In genomic region chr2:34534996-34535395, GRCm38 (mm10) we compare ENCODE assay signal across 13 mouse cellular contexts.
DNase-seq lines count a peak whose midpoint lies in the region; ATAC-seq and TF ChIP-seq lines count a peak whose summit lies in the region.
"Had no signal": no experiment of that assay in that cellular context is flagged by ENCODE, and none has a peak within 500 bp of the region (broad histone marks: within the 10 kb centered on the region; RNA-seq: fewer than 3 reads in every experiment).

No protein-coding gene starts in this region.

- no peaks in the 10 kb centered on the region for H3K36me3 ChIP-seq in forebrain, embryonic 16.5 days (ENCODE audit: control insufficient read depth, insufficient read depth)
- H3K36me3 ChIP-seq in midbrain, postnatal 0 days (ENCODE audit: insufficient read depth, low read length) = no peaks in the 10 kb centered on the region
- H3K36me3 ChIP-seq: liver, embryonic 15.5 days had no signal

- 50% methylated on average over 12 of the region's 12 CpGs for WGBS in lung, adult 2 months
- 14% methylated on average over 12 of the region's 12 CpGs for WGBS in forebrain, embryonic 16.5 days
- WGBS in midbrain, postnatal 0 days = 27% methylated on average over 12 of the region's 12 CpGs

- H3K4me1 ChIP-seq in lung, adult 2 months (ENCODE audit: control insufficient read depth, insufficient read depth, low read length) = peaks cover 3% of the 10 kb centered on the region; the same call in 1 of the 2 replicates
- peaks cover 33% of the 10 kb centered on the region for H3K4me1 ChIP-seq in forebrain, embryonic 16.5 days (replicated peaks; ENCODE audit: control insufficient read depth, insufficient read depth, low read length)
- H3K4me1 ChIP-seq in midbrain, postnatal 0 days (ENCODE audit: insufficient read depth, low read length) = peaks cover 2% of the 10 kb centered on the region; the same call in 1 of the 2 replicates
- H3K4me1 ChIP-seq: liver, embryonic 15.5 days had no signal

- peak; percentile 71 for DNase-seq in embryo, embryonic 11 days
- no peak for DNase-seq in embryo, embryonic 9.5 days (ENCODE audit: extremely low spot score)
- DNase-seq in lung, postnatal 10 days = peak; percentile 34
- DNase-seq in lung, adult 2 months = no peak
- DNase-seq in midbrain, postnatal 0 days (ENCODE audit: low spot score) = peak; percentile 77
- DNase-seq in left cerebral cortex, postnatal 10 days (ENCODE audit: extremely low spot score in 1 of 2, low spot score in 2 of 2) = no peak
- no peak for DNase-seq in thymus, postnatal 36 days
- DNase-seq: B cell, adult 2 months; cerebellum, postnatal 25 days; heart, adult 11 months had no signal

- H3K9ac ChIP-seq in forebrain, embryonic 16.5 days (replicated peaks; ENCODE audit: low read depth, low read length) = no peak overlapping the region
- H3K9ac ChIP-seq in midbrain, postnatal 0 days (replicated peaks; ENCODE audit: low read length, poor library complexity, severe bottlenecking) = no peak overlapping the region
- H3K9ac ChIP-seq: liver, embryonic 15.5 days had no signal

- peak; percentile 46; the same call in 1 of the 2 replicates for ATAC-seq in forebrain, embryonic 16.5 days
- no peak for ATAC-seq in midbrain, postnatal 0 days (ENCODE audit: low FRiP score)

- H3K4me3 ChIP-seq in lung, adult 2 months (replicated peaks; ENCODE audit: extremely low read depth, low read depth, low read length) = no peak overlapping the region
- H3K4me3 ChIP-seq in forebrain, embryonic 16.5 days (replicated peaks; ENCODE audit: low read length) = no peak overlapping the region
- H3K4me3 ChIP-seq in midbrain, postnatal 0 days (ENCODE audit: low read depth, low read length) = no peak overlapping the region
- H3K4me3 ChIP-seq: liver, embryonic 15.5 days had no signal

- no peak for TF ChIP-seq POLR2A in lung, adult 2 months (IDR thresholded peaks at IDR 0.05; ENCODE audit: borderline replicate concordance, extremely low read depth, low read depth, low read length)

- intact Hi-C loops in left cerebral cortex, postnatal 10 days (cut with DNase I) = no loop called here

- no peaks in the 10 kb centered on the region for H3K27me3 ChIP-seq in forebrain, embryonic 16.5 days (replicated peaks; ENCODE audit: control insufficient read depth, insufficient read depth, low read length)
- H3K27me3 ChIP-seq in midbrain, postnatal 0 days (ENCODE audit: insufficient read depth, low read length) = no peaks in the 10 kb centered on the region
- H3K27me3 ChIP-seq: liver, embryonic 15.5 days had no signal

- no peak for TF ChIP-seq CTCF in lung, adult 2 months (IDR thresholded peaks at IDR 0.05; ENCODE audit: insufficient read depth, low read length)
- no peak for TF ChIP-seq CTCF in midbrain, postnatal 0 days (IDR thresholded peaks at IDR 0.05)

- 0 out of 2 replicates have a peak overlapping the region, but pooled peaks have one; percentile 5 for H3K4me2 ChIP-seq in forebrain, embryonic 16.5 days (ENCODE audit: low read length)
- no peak overlapping the region for H3K4me2 ChIP-seq in midbrain, postnatal 0 days (ENCODE audit: low read depth, low read length, poor library complexity, severe bottlenecking)
- H3K4me2 ChIP-seq: liver, embryonic 15.5 days had no signal

- no peak overlapping the region; the same call in 1 of the 2 replicates for H3K27ac ChIP-seq in forebrain, embryonic 16.5 days (ENCODE audit: low read length)
- no peak overlapping the region for H3K27ac ChIP-seq in midbrain, postnatal 0 days (ENCODE audit: low read depth, low read length)
- H3K27ac ChIP-seq: kidney, postnatal 0 days; liver, embryonic 15.5 days had no signal

- H3K9me3 ChIP-seq in forebrain, embryonic 16.5 days (ENCODE audit: control insufficient read depth, low read length) = no peaks in the 10 kb centered on the region
- no peaks in the 10 kb centered on the region for H3K9me3 ChIP-seq in midbrain, postnatal 0 days (ENCODE audit: low read length)
- H3K9me3 ChIP-seq: liver, embryonic 15.5 days had no signal

Comparison
In these comparisons a context has a peak if more than half of its experiments do, and no peak if none do; other contexts are left out.
1. DNase-seq: peak in embryo, embryonic 11 days (single experiment), lung, postnatal 10 days (single experiment) and midbrain, postnatal 0 days (single experiment); none in embryo, embryonic 9.5 days (single experiment), lung, adult 2 months (single experiment), left cerebral cortex, postnatal 10 days (0 of 2) and thymus, postnatal 36 days (0 of 2).